Mouse (Mus musculus) forebrain, embryonic 16.5 days (tissue): ENCODE results near the gene Tnfrsf11a. TPM values are rescaled to one million over a fixed set of nuclear protein-coding genes. Genes with fewer than 3 reads are reported as not detected.

Experiments used
- ATAC-seq: fragments of 200-750 bp; cut with Nextera tagmentation; 2 replicates; pipeline ENCODE4 v1.8.0; 2017; ENCODE audit warnings: mild to moderate bottlenecking, moderate library complexity
- H3K27ac ChIP-seq: fragments of 300-500 bp; sonication (generic); 2 replicates; pipeline ENCODE4 v1.5.1; 2014; ENCODE audit warnings: low read length, control low read depth
- H3K27me3 ChIP-seq: fragments of 300-500 bp; sonication (generic); replicated peaks from 2 replicates; pipeline ENCODE4 v1.6.1; 2014; ENCODE audit warnings: low read length; ENCODE audit not compliant: control insufficient read depth, insufficient read depth
- H3K36me3 ChIP-seq: fragments of 300-500 bp; sonication (generic); 2 replicates; pipeline ENCODE4 v1.6.1; 2014; ENCODE audit not compliant: control insufficient read depth, insufficient read depth
- H3K4me1 ChIP-seq: fragments of 300-500 bp; sonication (generic); replicated peaks from 2 replicates; pipeline ENCODE4 v1.6.1; 2014; ENCODE audit warnings: low read length; ENCODE audit not compliant: control insufficient read depth, insufficient read depth
- H3K4me2 ChIP-seq: fragments of 300-500 bp; sonication (generic); 2 replicates; pipeline ENCODE4 v1.6.1; 2014; ENCODE audit warnings: mild to moderate bottlenecking, low read length, control low read depth
- H3K4me3 ChIP-seq: fragments of 300-500 bp; sonication (generic); replicated peaks from 2 replicates; pipeline ENCODE4 v1.5.1; 2014; ENCODE audit warnings: mild to moderate bottlenecking, low read length, control low read depth
- H3K9ac ChIP-seq: fragments of 300-500 bp; sonication (generic); replicated peaks from 2 replicates; pipeline ENCODE4 v1.6.1; 2014; ENCODE audit warnings: low read depth, low read length, control low read depth
- H3K9me3 ChIP-seq: fragments of 300-500 bp; sonication (generic); 2 replicates; pipeline ENCODE4 v1.6.1; 2016; ENCODE audit warnings: low read length; ENCODE audit not compliant: control insufficient read depth
- WGBS: fragments of 180-500 bp; shearing (Covaris S2); extraction: QIAGEN DNeasy Blood & Tissue Kit; methylation state at CpG from one replicate; pipeline ENCODE4 v1.1.7; 2014; 5-methylcytosine and 5-hydroxymethylcytosine counted together
- polyA plus RNA-seq: library from polyadenylated mRNA; unstranded; fragments of >200 nt; fragmentation: Nextera tagmentation; extraction: Ambion mirVana; gene quantifications from 2 replicates; pipeline ENCODE4 v1.2.1, GENCODE M21; 2015

Gene Tnfrsf11a
- 0.18 and 0.19 TPM in 2 replicates for polyA plus RNA-seq

- peak; percentile 92 for ATAC-seq
Measured at GRCm38 (mm10) chr1:105780457-105781364, at the start of gene Tnfrsf11a. Tnfrsf11a (plus strand) TSS chr1:105780718.

GRCm38 (mm10) chr1:105735318-105735717 lies 45.2 kb upstream of the Tnfrsf11a start:
- no peak overlapping the region for H3K4me3 ChIP-seq
- 82% methylated on average over 3 of the region's 3 CpGs for whole genome bisulfite sequencing
- H3K4me1 ChIP-seq: no peaks in the 10 kb centered on the region
- H3K36me3 ChIP-seq: peaks cover 11% of the 10 kb centered on the region
- no peaks in the 10 kb centered on the region for H3K27me3 ChIP-seq
- H3K4me2 ChIP-seq: no peak overlapping the region
- no peak for ATAC-seq
- no peaks in the 10 kb centered on the region for H3K9me3 ChIP-seq
- no peak overlapping the region for H3K27ac ChIP-seq
- H3K9ac ChIP-seq: no peak overlapping the region

More at GRCm38 (mm10) chr1:105780457-105781364, at the start of gene Tnfrsf11a:
- Histone ChIP-seq H3K27ac (no peak within 1 kb of the TSS), H3K4me3 (peak within 1 kb of the TSS; percentile 47), H3K36me3 (no peaks in the 10 kb centered on the region), H3K4me2 (peak within 1 kb of the TSS; percentile 67), H3K4me1 (peaks cover 6% of the 10 kb centered on the region), H3K9me3 (no peaks in the 10 kb centered on the region), H3K27me3 (peaks cover 11% of the 10 kb centered on the region), H3K9ac (peak within 1 kb of the TSS; percentile 52)
- WGBS: 4% methylated on average over 60 of the region's 77 CpGs

GRCm38 (mm10) chr1:105738334-105738733 lies 42.2 kb upstream of the Tnfrsf11a start:
- Histone ChIP-seq H3K27ac (no peak overlapping the region), H3K27me3 (no peaks in the 10 kb centered on the region), H3K36me3 (peaks cover 15% of the 10 kb centered on the region), H3K4me3 (no peak overlapping the region), H3K9ac (no peak overlapping the region), H3K4me2 (no peak overlapping the region), H3K9me3 (no peaks in the 10 kb centered on the region), H3K4me1 (no peaks in the 10 kb centered on the region)
- 91% methylated on average over 6 of the region's 6 CpGs for WGBS
- no peak for ATAC-seq

- H3K4me3 ChIP-seq: no peak overlapping the region
- H3K27me3 ChIP-seq: no peaks in the 10 kb centered on the region
- no peaks in the 10 kb centered on the region for H3K9me3 ChIP-seq
- no peak for ATAC-seq
- H3K36me3 ChIP-seq: peaks cover 22% of the 10 kb centered on the region
- no peaks in the 10 kb centered on the region for H3K4me1 ChIP-seq
- no peak overlapping the region for H3K27ac ChIP-seq
- no peak overlapping the region for H3K4me2 ChIP-seq
- no peak overlapping the region for H3K9ac ChIP-seq
Measured at GRCm38 (mm10) chr1:105739493-105739892, 41.0 kb upstream of the Tnfrsf11a start.

- H3K27ac ChIP-seq: no peak overlapping the region
- H3K9ac ChIP-seq: no peak overlapping the region
- H3K4me3 ChIP-seq: no peak overlapping the region
- H3K9me3 ChIP-seq: no peaks in the 10 kb centered on the region
- H3K27me3 ChIP-seq: no peaks in the 10 kb centered on the region
- H3K36me3 ChIP-seq: peaks cover 30% of the 10 kb centered on the region
- no peak for ATAC-seq
- 93% methylated on average over 1 of the region's 1 CpGs for WGBS
- H3K4me2 ChIP-seq: no peak overlapping the region
- H3K4me1 ChIP-seq: no peaks in the 10 kb centered on the region
Measured at GRCm38 (mm10) chr1:105742481-105742880, 38.0 kb upstream of the Tnfrsf11a start.

- no peak overlapping the region for H3K27ac ChIP-seq
- 98% methylated on average over 1 of the region's 1 CpGs for WGBS
- no peak overlapping the region for H3K4me2 ChIP-seq
- H3K36me3 ChIP-seq: peaks cover 36% of the 10 kb centered on the region
- H3K9me3 ChIP-seq: no peaks in the 10 kb centered on the region
- H3K4me3 ChIP-seq: no peak overlapping the region
- no peak for ATAC-seq
- H3K9ac ChIP-seq: no peak overlapping the region
- no peaks in the 10 kb centered on the region for H3K4me1 ChIP-seq
- H3K27me3 ChIP-seq: no peaks in the 10 kb centered on the region
Measured at GRCm38 (mm10) chr1:105746444-105746843, 34.1 kb upstream of the Tnfrsf11a start.

GRCm38 (mm10) chr1:105746858-105747596 lies 33.5 kb upstream of the Tnfrsf11a start:
- H3K27me3 ChIP-seq: no peaks in the 10 kb centered on the region
- H3K4me1 ChIP-seq: no peaks in the 10 kb centered on the region
- 92% methylated on average over 5 of the region's 5 CpGs for WGBS
- no peak overlapping the region for H3K4me2 ChIP-seq
- no peaks in the 10 kb centered on the region for H3K9me3 ChIP-seq
- ATAC-seq: no peak
- H3K4me3 ChIP-seq: no peak overlapping the region
- no peak overlapping the region for H3K9ac ChIP-seq
- H3K27ac ChIP-seq: no peak overlapping the region
- peaks cover 34% of the 10 kb centered on the region for H3K36me3 ChIP-seq

GRCm38 (mm10) chr1:105748091-105748799 lies 32.3 kb upstream of the Tnfrsf11a start:
- WGBS: 97% methylated on average over 4 of the region's 4 CpGs
- Histone ChIP-seq H3K36me3 (peaks cover 33% of the 10 kb centered on the region), H3K4me3 (no peak overlapping the region), H3K9ac (no peak overlapping the region), H3K27ac (no peak overlapping the region), H3K4me2 (no peak overlapping the region), H3K27me3 (no peaks in the 10 kb centered on the region), H3K4me1 (no peaks in the 10 kb centered on the region), H3K9me3 (no peaks in the 10 kb centered on the region)
- no peak for ATAC-seq

GRCm38 (mm10) chr1:105752196-105752595 lies 28.3 kb upstream of the Tnfrsf11a start:
- Histone ChIP-seq H3K4me3 (no peak overlapping the region), H3K4me2 (no peak overlapping the region), H3K27ac (no peak overlapping the region), H3K9me3 (no peaks in the 10 kb centered on the region), H3K36me3 (peaks cover 18% of the 10 kb centered on the region), H3K9ac (no peak overlapping the region), H3K27me3 (no peaks in the 10 kb centered on the region), H3K4me1 (no peaks in the 10 kb centered on the region)
- WGBS: 77% methylated on average over 4 of the region's 4 CpGs
- no peak for ATAC-seq
